Mouse (Mus musculus) kidney, adult 2 months (tissue): ENCODE data around the gene Akap10.

Source experiments
- CTCF ChIP-seq: fragments of 200-500 bp; conservative IDR thresholded peaks from 2 replicates; pipeline ENCODE4 v1.5.1; 2011; ENCODE audit warnings: low read depth, mild to moderate bottlenecking, control low read depth, low read length, moderate library complexity, mixed read lengths; ENCODE audit not compliant: insufficient read depth, insufficient read length
- POLR2A ChIP-seq: fragments of 200-500 bp; IDR thresholded peaks from one replicate; pipeline ENCODE4 v1.6.1; 2011; ENCODE audit warnings: low read depth, low read length, control low read depth

GRCm38 (mm10) chr11:61855539-61855938 is 74.5 kb downstream of the Akap10 start:
- TF ChIP-seq CTCF (no peak), POLR2A (no peak)
